Mouse (Mus musculus) G1E-ER4 (cell line): ENCODE measurements around the gene Auh. TPM values are rescaled to one million over a fixed set of nuclear protein-coding genes. Genes with fewer than 3 reads are reported as not detected.

ENCODE experiments used
- GATA1 ChIP-seq: IDR thresholded peaks from one replicate; pipeline ENCODE4 v1.8.0; 2012; ENCODE audit warnings: low read length, inconsistent platforms
- polyA plus RNA-seq: library from polyadenylated mRNA; stranded (reverse); fragments of >175 nt; gene quantifications from 2 replicates; pipeline ENCODE4 v1.2.3, GENCODE M21; 2012

Auh gene
- polyA plus RNA-seq, result 16.9 and 25.9 TPM in 2 replicates

DNA sequence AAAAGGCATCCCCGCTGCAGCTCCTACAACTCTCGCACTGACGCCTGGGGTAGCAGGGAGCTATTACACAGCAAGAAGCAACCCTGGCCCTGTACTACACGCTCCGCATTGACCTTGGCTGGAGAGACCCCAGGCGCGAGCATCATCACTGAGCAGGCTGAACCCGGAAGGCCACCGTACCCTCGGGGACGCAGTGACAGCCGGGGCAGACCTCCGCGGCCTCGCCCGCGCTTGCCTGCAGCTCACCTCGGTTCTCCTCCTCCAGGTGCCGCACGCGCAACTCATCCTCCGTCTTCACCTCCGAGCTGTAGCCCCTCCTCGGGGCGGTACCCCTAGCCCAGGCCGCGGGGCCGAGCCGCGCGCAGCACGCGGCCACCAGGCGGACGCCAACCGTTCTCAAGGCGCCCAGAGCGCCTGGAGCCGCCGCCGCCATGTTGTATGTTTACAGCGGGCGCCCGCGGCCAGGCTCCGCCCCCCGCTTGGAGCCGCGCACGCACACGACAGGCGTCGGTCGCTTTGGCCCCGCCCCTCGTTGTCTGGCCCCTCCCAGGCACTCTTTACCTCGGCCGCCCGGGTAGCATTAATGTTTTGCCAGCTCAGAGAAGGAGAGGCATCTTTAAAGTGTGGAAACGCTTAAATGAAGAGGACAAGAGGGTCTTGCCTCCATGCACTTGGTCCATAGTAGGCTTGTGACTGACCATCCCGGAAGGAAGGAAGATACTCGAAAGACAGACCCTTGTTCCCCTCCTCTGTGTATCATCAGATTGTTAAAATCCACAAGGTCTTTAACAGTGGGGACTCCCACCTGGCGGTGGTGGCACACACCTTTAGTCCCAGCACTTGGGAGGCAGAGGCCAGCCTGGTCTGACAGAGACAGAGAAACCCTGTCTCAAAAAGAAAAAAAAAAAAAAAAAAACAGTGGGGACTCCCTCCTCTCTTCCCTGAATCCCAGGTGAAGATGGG is at the start of gene Auh:
Auh (minus strand) TSS at position 473 of the 963 bp plus-strand sequence.
- no peak for TF ChIP-seq GATA1

- no peak for TF ChIP-seq GATA1
Observed at GRCm38 (mm10) chr13:52978321-52978981, 49.0 kb upstream of the Auh start.

DNA sequence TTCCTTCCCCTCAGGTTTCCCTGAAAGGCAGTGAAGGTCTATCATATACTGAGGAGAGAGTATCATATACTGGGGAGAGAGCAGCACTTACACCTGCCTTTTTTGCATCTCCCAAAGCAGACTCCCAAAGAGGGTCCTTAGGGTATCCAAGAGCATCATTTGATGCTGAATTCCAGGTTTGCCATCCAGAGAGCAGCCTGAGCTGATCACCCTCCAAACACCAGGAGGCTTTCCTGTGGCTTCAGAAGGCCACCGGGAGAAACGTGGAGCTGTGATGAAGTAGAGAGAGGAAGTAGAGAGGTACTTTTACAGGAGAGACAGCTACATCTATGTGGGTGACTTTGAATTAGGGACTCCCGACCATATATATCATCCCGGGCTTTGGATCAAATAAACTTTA is 48.3 kb upstream of the Auh start:
- TF ChIP-seq GATA1, result no peak

DNA sequence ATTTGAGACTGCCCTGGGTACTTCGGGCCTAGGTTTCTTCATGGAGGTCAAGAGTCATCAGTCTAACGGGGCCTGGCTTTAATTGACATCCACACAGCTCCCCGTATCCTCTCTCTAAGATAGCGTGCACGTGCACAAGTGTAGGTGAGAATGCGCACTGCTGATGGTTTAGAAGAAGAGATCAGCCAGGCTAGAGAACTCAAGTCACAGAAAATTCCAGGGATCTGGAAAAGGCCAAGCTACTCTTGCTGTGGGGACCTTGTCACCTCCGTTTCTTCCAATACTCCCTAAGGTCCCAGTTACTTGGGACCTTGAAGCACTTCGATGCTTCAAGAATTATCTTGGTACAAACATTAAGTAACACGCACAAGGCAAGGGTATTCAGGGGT is 47.7 kb upstream of the Auh start:
- no peak for TF ChIP-seq GATA1

- TF ChIP-seq GATA1, result no peak
Observed at GRCm38 (mm10) chr13:52976510-52977220, 47.2 kb upstream of the Auh start.

DNA sequence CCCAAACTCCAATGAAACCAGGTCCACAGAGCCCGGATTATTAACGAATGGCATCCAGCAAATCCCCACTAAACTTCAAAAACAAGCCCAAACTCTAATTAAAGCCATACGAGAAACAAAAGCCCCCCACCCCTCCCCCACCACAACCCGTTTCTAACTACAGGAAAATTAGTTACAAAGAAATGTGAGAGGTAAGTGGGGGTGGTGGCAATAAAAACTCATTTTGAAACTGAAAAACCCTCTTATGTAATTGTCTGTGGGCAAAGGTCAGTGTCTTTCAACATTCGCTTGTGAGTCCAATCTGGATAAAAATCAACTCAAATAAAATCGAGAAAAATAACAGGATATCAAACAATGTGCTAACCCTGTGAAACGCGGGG is 46.6 kb upstream of the Auh start:
- TF ChIP-seq GATA1, result no peak

GRCm38 (mm10) chr13:52974676-52975075 is 45.2 kb upstream of the Auh start:
- TF ChIP-seq GATA1, result no peak

- no peak for TF ChIP-seq GATA1
Observed at GRCm38 (mm10) chr13:52973427-52973826, 43.9 kb upstream of the Auh start.

DNA sequence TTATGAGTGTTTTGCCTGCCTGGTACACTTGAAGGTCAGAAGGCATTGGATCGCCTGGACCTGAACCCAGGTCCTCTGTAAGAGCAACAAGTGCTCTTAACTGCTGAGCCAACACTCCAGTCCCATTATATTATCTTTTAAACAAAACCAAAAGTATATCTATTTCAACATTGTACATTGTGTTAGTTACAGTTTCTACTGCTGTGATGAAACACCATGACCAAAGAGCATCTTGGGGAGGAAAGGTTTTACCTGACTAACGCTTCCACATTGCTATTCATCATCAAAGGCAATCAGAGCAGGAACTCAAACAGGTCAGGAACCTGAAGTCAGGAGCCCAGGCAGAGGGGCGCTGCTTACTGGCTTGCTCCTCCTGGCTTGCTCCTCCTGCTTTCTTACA is 43.1 kb upstream of the Auh start:
- no peak for TF ChIP-seq GATA1

DNA sequence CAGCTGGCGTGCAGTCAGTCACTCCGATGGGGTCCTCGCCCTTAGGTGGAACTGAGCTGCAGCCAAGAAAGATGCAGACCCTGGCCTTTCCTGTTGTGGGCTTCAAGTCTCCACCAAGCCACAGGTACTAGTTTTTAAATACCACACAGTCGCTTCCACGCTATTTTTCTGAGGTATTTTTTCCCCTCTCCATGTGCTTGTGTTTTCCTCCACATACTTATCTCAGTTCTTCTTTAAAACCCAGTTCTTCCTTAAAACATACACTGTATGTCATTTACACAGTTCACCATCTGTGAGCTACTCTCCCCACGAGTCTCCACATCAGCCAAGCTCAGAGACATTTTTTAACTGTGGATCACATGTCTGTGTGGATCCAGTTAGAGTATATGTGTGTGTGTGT is 41.4 kb upstream of the Auh start:
- TF ChIP-seq GATA1, result no peak

- TF ChIP-seq GATA1, result no peak
Observed at GRCm38 (mm10) chr13:52962922-52963321, 33.4 kb upstream of the Auh start.

- TF ChIP-seq GATA1, result no peak
Observed at GRCm38 (mm10) chr13:52962361-52962760, 32.9 kb upstream of the Auh start.

GRCm38 (mm10) chr13:52953779-52954553 is 24.5 kb upstream of the Auh start:
- TF ChIP-seq GATA1, result no peak

DNA sequence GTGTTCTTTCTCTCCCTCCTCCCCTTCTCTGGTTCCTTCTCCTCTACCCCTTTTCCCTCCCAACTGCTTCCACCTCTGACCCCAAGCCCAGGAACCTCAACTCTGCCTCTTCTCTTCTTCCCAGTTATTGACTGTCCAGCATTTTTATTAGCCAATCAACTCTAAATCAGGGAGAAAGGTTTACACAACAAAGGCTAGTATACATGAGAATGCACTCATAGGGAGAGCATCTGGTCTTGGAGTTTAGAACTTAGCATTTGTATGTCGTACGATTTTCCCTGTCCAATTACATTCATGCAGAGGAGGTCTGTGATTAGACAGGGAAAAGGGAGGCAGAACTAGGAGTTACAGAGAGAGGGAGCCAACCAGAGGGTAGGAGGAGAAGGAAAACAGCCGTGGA is 19.7 kb upstream of the Auh start:
- TF ChIP-seq GATA1, result no peak

DNA sequence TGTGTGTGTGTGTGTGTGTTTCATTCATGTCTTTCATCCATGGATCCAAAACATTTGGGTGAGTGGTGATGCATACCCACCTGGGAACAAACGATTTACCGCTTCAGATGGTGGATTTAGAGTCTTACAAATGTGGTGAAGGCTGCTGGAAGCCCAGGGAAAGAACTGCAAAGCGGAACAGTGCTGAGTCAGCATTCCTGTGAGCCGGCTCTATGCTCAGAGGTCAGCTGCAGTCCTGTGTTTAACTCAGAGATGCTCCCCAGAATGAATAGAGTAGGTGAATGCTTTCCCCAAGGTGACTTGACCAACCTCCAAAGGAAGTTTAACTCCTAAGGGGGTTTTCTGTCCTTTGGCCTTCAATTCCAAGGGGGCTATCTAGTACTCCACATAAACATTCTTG is 18.1 kb upstream of the Auh start:
- TF ChIP-seq GATA1, result no peak
